Mouse (Mus musculus) gastrocnemius, adult 2 months (tissue): Measurements from ENCODE around the gene Hirip3. TPM values are rescaled to one million over a fixed set of nuclear protein-coding genes. Genes with fewer than 3 reads are reported as not detected.

ENCODE experiments used
- DNase-seq: peaks from one replicate; pipeline ENCODE4 v3.0.0; 2022
- H3K27ac ChIP-seq: fragments of 200-600 bp; 2 replicates; pipeline ENCODE4 v1.8.1; 2022; ENCODE audit warnings: mild to moderate bottlenecking
- H3K4me3 ChIP-seq: fragments of 200-600 bp; 2 replicates; pipeline ENCODE4 v1.8.1; 2022; ENCODE audit warnings: mild to moderate bottlenecking, moderate library complexity
- CTCF ChIP-seq: fragments of 200-600 bp; IDR thresholded peaks from 2 replicates; pipeline ENCODE4 v1.8.1; 2022; ENCODE audit warnings: antibody characterized with exemption, mild to moderate bottlenecking, moderate library complexity
- intact Hi-C: fragments of 180-260 bp; cut with DNase I; formaldehyde crosslinking; loops from one replicate; pipeline ENCODE4 v1.15.1; 2025
- total RNA-seq, 2 experiments: library from RNA; stranded (reverse); gene quantifications; 2 replicates each; pipeline ENCODE4 v1.2.3; 2021

Gene Hirip3
- total RNA-seq, 2 experiments from 2014 or later = 5.3 to 6.3 TPM

- 0 out of 2 replicates have a peak overlapping the region, but pooled peaks have one; percentile 0 for H3K27ac ChIP-seq
- TF ChIP-seq CTCF = peak; percentile 85
- intact Hi-C loops = loop anchor here (2.0 kb wide), 1 partner anchor 273 kb away; no protein-coding TSS in a partner anchor
- peak overlapping the region; percentile 55 for H3K4me3 ChIP-seq
- peak; percentile 83 for DNase-seq
Measured at GRCm38 (mm10) chr7:126832036-126832598, 29.7 kb upstream of the Hirip3 start.

- TF ChIP-seq CTCF = no peak
Measured at GRCm38 (mm10) chr7:126833294-126833693, 28.5 kb upstream of the Hirip3 start.

DNA sequence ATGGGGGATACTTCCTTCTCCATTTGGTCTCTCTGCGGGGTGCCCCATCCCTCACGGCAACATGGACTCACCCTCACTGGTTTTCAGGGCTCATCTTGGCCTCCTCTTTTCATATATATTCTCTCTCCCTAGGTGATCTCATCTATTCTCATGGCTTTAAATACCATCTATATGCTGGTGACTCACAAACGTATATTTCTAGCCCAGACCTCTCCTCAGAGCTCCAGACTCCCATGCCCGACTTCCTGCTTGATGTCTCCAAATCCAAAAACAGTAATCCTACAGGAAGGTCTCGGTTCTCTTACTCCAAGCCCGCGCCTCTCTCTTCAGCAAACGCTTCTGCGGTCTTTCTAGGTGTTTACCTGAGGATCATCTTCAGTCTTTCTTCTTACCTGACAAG is 18.5 kb upstream of the Hirip3 start:
- intact Hi-C loops = no loop called here
- no peak for DNase-seq
- no peak overlapping the region for H3K4me3 ChIP-seq
- no peak overlapping the region for H3K27ac ChIP-seq
- TF ChIP-seq CTCF = no peak

More at GRCm38 (mm10) chr7:126833294-126833693, 28.5 kb upstream of the Hirip3 start:
- H3K4me3 ChIP-seq = no peak overlapping the region
- no peak for DNase-seq
- no peak overlapping the region for H3K27ac ChIP-seq
- intact Hi-C loops = loop anchor here (2.0 kb wide), 1 partner anchor 272 kb away; no protein-coding TSS in a partner anchor

DNA sequence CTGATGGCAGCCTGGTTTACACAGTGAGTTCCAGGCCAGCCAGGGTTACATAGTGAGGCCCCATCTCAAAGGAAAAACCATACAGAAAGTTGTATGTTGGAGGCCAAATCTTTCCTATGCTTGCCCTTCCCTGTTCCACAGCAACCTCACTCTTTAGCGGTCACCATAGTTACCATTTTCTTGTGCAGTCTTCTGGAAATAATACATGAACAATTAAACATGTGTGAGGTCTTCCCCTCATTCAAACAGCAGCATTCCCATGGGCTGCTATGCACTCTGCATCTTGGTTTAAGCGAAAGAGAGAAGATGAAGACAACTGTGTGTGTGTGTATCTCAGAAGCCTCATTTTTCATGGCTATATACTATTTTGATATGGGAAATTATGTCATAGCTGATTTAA is 16.3 kb upstream of the Hirip3 start:
- no peak for DNase-seq
- Histone ChIP-seq H3K27ac (no peak overlapping the region), H3K4me3 (no peak overlapping the region)
- intact Hi-C loops = no loop called here
- no peak for TF ChIP-seq CTCF

- no peak for TF ChIP-seq CTCF
- Histone ChIP-seq H3K27ac (no peak within 1 kb of the TSS), H3K4me3 (peak within 1 kb of the TSS; percentile 74)
- no peak for DNase-seq
- intact Hi-C loops = no loop called here
Measured at GRCm38 (mm10) chr7:126847116-126847420, 14.7 kb upstream of the Hirip3 start, which contains the start of gene Doc2a. TSS of gene Doc2a (plus strand) at chr7:126847416.

DNA sequence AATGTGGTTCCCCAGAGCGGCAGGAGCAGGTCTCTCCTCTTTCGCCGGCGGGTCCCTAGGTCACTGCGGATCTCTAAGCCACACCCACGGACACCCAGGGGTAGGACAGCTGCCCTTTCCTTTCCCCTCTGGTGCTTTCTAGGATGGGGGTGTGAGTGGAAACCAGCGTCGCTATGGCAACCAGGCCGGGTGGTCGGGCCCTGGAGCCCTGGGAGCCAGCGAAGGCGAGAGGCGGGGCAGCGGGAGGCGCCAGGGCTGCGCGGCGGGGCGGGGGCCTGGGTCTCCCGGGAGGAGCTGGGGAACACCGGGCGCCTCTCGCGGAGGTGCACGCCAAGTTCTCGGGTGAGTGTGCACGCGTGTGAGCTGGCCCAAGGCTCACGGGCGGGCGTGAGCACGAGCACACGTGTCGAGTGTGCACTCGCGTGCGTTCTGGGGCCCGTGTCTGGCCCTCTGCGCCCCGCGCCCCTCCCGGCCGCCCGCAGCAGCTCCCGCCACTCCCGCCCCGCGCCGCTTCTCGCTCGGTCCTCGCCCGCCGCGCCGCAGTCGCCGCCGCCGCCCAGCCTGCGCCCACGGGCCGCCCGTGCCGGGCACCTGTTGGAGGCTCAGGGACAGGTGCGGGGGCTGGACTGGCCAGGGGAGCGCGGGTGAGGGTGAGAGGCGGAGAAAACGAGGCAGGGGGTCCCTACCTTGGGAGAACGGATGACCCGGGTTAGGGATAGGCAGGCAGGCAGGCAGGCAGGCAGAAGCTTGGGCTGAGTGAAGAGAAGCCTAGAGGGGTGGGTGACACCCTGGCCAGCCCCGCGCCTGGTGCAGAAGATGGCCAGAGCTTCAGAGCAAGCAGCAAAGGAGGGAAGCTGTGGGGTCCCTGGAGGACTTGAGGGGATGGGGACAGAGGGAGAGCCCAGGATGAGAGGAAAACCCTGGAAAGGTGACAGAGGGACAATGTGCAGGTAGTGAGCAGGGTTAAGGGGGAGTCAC is 14.1 kb upstream of the Hirip3 start:
- H3K4me3 ChIP-seq = peak overlapping the region; percentile 74
- peak; percentile 40 for DNase-seq
- intact Hi-C loops = no loop called here
- no peak for TF ChIP-seq CTCF
- no peak overlapping the region for H3K27ac ChIP-seq

DNA sequence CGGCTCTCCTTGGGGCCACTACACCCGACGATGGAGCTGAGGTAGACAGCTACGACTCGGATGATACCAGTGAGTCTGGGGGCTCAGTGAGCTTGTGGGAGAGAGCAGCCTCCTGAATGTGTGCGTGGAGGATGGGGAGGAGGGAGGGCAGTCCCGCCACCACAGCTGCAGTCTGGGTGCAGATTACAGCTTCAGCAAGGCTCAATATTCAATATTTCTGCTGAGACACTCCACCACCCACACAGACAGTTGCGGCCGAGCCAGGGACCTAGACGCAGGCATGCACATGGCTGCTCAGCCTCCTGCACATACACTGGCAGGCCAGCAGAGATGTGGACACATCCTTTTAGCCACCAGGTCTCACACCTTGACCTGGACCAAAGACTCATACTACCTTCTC is 13.0 kb upstream of the Hirip3 start:
- no peak overlapping the region for H3K4me3 ChIP-seq
- no peak for DNase-seq
- TF ChIP-seq CTCF = no peak
- no peak overlapping the region for H3K27ac ChIP-seq
- intact Hi-C loops = no loop called here

DNA sequence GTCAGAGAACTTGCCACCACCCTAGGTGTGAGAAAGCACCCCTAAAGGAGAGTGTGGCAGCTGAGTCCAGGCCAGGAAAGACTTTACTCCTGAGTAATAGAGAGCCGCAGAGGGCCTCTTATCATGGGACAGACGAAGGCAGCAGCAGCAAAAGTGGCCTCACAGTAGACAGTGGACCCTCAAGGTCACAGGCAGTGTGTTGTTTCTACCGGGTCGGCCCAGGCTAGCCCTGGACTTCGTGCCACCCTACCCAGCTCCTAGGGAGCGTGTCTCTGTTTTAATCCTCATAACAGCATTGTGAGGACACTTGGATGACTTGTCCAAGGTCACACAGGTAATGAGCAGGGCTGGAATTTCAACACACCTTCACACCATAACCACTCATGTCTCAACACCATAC is 11.6 kb upstream of the Hirip3 start:
- no peak for DNase-seq
- H3K4me3 ChIP-seq = no peak overlapping the region
- no peak for TF ChIP-seq CTCF
- intact Hi-C loops = no loop called here
- H3K27ac ChIP-seq = no peak overlapping the region

GRCm38 (mm10) chr7:126851192-126851591 is 10.6 kb upstream of the Hirip3 start:
- Histone ChIP-seq H3K27ac (no peak overlapping the region), H3K4me3 (no peak overlapping the region)
- TF ChIP-seq CTCF = no peak
- intact Hi-C loops = no loop called here
- no peak for DNase-seq

GRCm38 (mm10) chr7:126853454-126853853 is 8.3 kb upstream of the Hirip3 start:
- TF ChIP-seq CTCF = no peak
- no peak overlapping the region for H3K27ac ChIP-seq
- intact Hi-C loops = no loop called here
- DNase-seq = no peak
- no peak overlapping the region for H3K4me3 ChIP-seq

DNA sequence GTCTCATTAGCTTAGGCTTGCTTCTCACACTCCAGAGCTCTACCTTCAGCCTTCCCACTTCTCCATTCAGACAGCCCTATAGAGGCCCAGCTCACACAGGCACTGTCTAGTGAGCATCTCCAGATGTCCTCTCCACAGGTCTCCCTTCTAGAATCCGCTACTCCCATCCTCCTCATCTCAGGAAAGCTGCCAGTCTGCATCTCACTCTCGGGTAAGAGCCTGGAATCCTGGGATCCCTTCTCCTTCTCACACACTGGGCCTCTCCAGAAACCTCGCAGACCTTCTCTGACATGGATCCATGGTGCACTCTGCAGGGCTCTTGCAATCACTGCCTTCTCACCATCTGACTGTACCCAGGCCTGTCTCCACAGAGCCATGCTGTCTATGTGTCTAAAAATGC is 6.1 kb upstream of the Hirip3 start:
- no peak for DNase-seq
- intact Hi-C loops = no loop called here
- Histone ChIP-seq H3K27ac (no peak overlapping the region), H3K4me3 (no peak overlapping the region)
- no peak for TF ChIP-seq CTCF

DNA sequence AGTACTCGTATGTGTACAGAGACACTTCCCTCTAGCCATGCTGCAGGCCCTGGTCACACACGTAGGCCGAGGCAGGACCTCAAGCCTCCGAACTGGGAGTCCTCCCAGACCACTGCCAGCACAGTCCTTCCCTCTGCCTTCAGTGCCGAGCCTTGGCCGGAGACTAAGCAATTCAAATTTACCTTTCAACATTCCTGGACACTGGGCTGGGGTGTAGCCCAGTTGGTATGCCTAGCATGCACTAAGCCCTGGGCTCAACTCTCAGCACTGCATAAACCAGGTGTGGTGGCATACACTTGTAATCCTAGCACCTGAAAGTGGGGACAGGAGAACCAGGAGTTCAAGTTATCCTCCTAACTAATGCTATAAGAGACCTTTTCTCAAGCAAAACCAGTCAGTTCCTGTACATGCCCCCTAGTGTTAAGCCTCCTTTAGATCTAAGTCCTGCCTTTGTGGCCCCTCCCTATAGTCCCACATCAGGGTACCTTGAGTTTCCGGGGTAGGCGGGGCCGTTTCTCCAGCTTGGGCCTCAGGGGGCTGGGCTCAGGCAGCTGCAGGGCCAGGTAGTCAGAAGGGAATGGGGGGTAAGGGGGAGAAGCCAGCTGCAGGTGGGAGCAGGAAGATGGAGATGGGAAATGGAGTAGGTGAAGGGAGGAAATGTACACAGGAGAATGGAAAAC is 4.9 kb upstream of the Hirip3 start:
- TF ChIP-seq CTCF = no peak
- no peak overlapping the region for H3K27ac ChIP-seq
- DNase-seq = no peak
- intact Hi-C loops = no loop called here
- H3K4me3 ChIP-seq = no peak overlapping the region

GRCm38 (mm10) chr7:126860987-126861386 is 785 bp upstream of the Hirip3 start:
- Histone ChIP-seq H3K4me3 (peak overlapping the region; percentile 87), H3K27ac (peak overlapping the region; percentile 95)
- no peak for TF ChIP-seq CTCF
- intact Hi-C loops = loop anchor here (5.0 kb wide), 1 partner anchor 39 kb away; no protein-coding TSS in a partner anchor
- DNase-seq = no peak
